Mouse (Mus musculus): ENCODE data around the gene Dlgap4. TPM values are rescaled to one million over a fixed set of nuclear protein-coding genes. Genes with fewer than 3 reads are reported as not detected.
A peak's percentile ranks its signal among the peaks of the same experiment; 100 is the strongest.
"Not testable (repeated sequence)": the region's sequence is repeated elsewhere in the genome, so short reads cannot be mapped to it uniquely, and the experiment has no call there.

Gene Dlgap4
- total RNA-seq, 4 experiments from 2014 or later, result 180 to 193 (median 189) TPM

DNA sequence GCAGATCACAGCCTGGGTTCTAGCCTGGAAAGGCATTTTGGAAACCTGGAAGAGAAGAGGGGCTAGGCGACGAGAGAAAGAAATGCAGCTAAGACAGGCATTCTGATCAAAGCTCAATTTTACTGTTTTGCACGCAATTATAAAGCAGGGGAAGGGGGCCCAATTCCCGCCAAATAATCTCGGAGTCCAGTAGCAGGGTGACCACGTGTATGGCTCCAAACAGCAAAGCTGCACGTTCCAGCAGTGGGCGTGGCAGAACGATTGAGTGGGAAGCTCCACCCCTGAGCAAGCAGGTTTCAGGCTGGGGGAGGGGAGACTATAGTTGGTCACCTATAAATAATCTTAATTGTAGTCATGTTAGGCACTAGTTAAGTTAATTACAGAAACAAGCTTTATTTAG is 188.6 kb downstream of the Dlgap4 start:
- not testable (repeated sequence) for DNase-seq (ENCODE audit: low spot score in 2 of 2)

DNA sequence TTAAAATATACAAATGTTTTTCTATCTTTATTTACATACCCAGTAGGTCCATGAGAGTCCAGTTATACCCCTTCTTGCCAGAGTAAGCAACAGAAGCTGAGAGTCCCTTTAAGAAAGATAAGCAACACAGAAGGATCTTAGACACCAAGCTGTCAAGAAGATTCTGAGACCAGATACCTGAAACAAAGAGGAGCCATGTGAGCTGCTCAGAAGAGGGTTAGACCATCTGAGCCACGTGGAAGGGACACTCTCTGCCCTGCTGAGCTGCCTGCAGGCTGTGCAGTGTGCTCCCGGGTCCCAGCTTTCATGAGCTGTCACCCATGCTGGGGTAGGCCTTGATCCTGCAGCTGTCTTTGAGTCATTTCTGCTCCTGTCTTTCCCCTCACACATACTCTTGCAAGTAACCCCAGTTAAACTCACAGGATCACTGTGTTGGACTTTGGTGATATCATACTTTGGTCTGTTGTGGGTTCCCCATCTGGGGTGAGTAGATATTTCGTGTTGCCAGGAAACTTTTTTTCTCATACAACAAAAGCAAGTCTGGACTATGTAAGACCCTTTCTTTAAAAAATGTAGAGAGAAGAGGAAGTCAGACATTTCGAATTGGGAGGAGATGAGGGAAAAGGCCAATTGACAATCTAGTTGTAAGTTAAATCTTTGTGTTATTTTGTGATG is 190.3 kb downstream of the Dlgap4 start:
- DNase-seq (ENCODE audit: low spot score in 2 of 2), result no peak

DNA sequence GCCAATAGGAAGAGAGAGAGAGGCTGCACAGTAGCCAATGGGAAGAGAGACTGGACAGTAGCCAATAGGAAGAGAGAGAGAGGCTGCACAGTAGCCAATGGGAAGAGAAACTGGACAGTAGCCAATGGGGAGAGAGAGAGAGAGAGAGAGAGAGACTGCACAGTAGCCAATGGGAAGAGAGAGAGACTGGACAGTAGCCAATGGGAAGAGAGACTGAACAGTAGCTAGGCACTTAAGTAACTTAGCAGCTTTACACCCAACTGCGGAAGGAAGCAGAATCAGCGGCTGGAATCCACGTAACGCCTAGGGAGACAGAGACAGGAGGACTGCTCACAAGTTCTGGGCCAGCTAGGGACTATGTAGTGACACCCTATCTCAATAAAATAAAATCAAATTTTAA is 191.1 kb downstream of the Dlgap4 start:
- no peak for DNase-seq (ENCODE audit: low spot score in 2 of 2)

DNA sequence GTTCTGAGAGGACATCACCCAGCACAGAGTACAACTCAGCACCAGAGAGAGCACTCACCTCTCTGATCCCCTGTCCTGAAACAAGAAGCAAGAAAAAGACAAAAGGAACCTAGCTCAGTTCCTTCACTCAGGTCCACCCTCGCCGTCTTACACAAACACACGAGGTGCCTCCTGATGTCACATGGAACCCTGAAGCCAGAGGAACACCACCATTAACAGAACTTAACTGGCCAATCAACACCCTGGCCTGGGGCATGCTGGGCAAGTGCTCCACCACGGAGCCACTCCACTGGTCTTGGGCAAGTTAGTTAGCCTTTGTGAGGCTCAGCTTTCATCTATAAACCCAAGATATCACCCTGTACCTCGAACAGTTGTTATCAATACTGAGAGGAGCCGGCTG is 193.4 kb downstream of the Dlgap4 start:
- no peak for DNase-seq (ENCODE audit: low spot score in 2 of 2)

DNA sequence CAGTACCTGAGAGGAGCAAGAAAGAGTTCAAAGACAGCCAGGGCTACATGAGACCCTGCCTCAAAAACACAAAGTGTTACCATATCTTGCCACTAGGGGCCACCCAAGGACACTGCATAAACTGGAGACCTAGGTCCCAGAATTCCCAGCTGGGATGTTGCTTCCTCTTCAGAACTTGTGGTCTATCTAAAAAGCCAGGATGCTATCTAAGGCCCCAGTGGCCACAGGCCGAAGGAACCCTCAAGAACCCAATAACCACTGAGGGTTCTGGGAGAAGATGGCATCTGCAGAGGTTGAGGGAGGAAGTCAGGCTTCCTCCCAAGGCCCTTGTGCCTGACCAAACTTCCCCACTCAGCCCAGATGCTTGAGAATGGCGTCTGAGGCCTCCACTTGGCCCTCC is 196.1 kb downstream of the Dlgap4 start:
- peak; percentile 12 to 70 for DNase-seq (ENCODE audit: low spot score in 2 of 2)

DNA sequence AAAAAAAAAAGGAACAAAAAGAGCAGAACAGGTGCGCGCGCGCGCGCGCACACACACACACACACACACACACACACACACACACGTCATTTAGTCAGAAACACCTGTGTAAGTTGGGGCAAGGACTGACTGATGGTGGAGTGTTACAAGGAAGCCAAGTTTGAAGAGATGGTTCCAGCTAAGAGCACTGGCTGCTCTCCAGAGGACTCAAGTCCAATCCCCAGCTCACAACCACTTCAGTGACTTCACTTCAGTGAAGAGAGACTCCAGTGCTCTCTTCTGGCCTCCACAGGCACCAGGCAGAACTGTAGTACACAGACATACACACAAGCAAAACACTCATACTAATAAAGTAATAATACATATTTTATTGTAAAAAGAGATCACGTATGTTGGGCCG is 197.2 kb downstream of the Dlgap4 start:
- DNase-seq (ENCODE audit: low spot score in 2 of 2), result no peak

DNA sequence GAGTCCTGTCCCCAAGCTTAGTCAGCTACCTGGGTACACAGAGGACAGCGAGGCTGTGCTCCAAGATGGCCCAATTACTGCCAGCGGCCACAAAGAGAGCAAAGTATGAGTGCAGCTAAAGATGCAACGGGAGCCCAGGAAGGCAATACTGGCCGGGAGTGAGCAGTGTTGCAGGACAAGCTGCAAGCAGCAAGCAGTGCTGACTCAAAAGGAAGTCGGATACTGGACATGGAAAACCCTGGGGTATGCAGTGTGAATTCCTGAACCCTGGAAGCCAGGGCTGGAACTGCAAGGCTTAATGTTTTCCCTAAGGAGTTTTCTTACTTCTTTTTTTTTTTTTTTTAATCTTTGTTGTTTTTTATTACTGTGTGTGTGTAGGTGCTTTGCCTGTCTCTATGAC is 198.1 kb downstream of the Dlgap4 start:
- DNase-seq (ENCODE audit: low spot score in 2 of 2), result no peak

Other genes starting within 250 kb of the Dlgap4 start
- gene Epb41l1, start 192.8 kb upstream of the Dlgap4 start, total RNA-seq (2022), result 100 to 1,000 TPM; 322 to 352 (median 336) TPM
- gene Aar2, start 66.1 kb upstream of the Dlgap4 start, total RNA-seq (2022), result 10 to 100 TPM; 35.7 to 39.3 (median 37.2) TPM
- 10 to 100 TPM; 10.4 to 22.0 (median 16.4) TPM for gene Myl9, start 161.7 kb downstream of the Dlgap4 start, total RNA-seq (2022)
- gene Tgif2, start 226.3 kb downstream of the Dlgap4 start, total RNA-seq (2022), result 1 to 10 TPM in 1 of 4 experiments, under 1 TPM in 3; 0.66 to 2.6 (median 0.82) TPM
- 1 to 10 TPM; 2.6 to 4.2 (median 3.9) TPM for gene 4930518I15Rik, start 244.2 kb downstream of the Dlgap4 start, total RNA-seq (2022)
- 10 to 100 TPM; 80.0 to 94.3 (median 87.5) TPM for gene Rab5if, start 249.4 kb downstream of the Dlgap4 start, total RNA-seq (2022)